Mouse (Mus musculus): Measurements from ENCODE around the gene Krtap17-1.

Gene Krtap17-1

DNA sequence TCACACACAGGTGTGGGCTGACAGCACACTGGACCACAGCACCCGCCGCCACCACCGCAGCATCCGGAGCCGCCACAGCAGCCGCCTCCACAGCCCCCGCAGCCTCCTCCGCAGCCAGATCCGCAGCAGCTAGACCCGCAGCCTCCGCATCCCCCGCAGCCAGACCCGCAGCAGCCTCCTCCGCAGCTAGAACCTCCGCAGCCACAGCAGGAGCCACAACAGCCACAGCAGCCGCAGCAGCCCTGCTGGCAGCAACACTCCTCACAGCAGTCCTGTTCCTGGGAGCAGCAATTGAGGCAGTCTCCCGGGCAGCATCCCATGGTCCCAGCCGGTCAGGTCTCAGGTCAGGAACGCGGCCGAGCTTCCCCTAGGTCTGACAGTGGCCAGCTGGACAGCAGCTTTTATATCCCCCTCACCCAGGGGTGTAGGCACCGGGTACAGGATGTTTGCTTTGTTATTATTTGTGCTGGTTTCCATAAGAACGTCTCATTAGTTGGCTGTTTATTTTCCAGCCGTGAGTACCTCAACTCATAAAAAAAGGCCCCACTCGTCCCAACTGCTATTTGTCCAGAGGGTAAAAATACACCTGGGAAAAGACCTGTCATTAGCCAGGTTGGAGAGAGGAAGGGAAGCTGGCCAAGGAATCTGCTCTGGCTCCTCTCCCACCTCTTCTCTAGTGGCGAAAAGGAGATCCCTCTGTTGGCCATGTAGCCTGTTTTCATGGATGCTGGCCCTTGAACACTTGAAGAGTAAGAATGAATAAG is at the start of gene Krtap17-1:
Gene Krtap17-1 (minus strand): TSS at position 375 of the 764 bp plus-strand sequence.
- no peak for DNase-seq (ENCODE audit: low read depth)

- no peak for DNase-seq (ENCODE audit: low read depth)
Observed at GRCm38 (mm10) chr11:100041454-100041853, 47.7 kb upstream of the Krtap17-1 start, which contains the start of gene Krt34. Gene Krt34, minus strand, starts transcription at chr11:100041554.

DNA sequence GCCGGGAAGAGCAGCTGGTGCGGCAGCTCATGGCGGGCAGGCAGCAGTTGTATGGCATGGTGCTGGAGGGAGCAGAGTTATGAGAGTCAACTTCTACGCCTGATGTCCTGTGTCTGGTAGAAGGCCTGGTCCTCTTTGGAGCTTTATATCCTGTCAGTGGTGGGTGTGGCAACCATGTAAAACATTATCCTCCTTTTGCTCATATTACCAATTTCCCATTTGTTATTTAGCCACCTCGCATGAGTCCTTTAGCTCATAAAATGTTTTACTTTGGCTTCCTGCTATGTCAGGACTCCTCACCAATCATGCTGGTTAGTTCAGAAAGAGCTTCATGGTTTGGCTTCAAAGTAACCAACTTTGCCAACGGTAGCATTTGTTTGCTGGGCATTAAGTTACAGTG is 36.0 kb upstream of the Krtap17-1 start, which contains the start of gene Krt33b:
Gene Krt33b (minus strand): TSS at position 101 of the 400 bp plus-strand sequence.
- DNase-seq (ENCODE audit: low read depth): no peak

GRCm38 (mm10) chr11:100021438-100021837 is 27.6 kb upstream of the Krtap17-1 start:
- DNase-seq (ENCODE audit: low read depth): peak; percentile 6

DNA sequence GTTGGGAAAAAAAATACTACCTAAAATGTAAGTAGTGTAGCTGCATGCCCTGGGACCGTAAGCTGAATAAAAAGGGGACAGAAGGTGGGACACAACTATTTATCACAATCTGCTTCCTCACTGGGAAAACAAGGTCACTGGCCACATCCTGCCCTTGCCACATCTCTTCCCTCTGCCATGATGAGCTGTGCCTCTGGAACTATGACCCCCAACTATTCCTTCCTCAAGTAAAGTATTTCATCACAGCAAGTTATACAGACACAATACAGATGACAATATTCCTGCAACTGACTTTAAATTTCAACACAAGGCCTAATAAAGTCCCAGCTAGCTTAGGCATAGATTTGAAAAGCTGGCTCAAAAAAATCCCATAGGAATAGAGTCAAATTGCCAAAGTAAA is 25.7 kb upstream of the Krtap17-1 start:
- DNase-seq (ENCODE audit: low read depth): no peak

DNA sequence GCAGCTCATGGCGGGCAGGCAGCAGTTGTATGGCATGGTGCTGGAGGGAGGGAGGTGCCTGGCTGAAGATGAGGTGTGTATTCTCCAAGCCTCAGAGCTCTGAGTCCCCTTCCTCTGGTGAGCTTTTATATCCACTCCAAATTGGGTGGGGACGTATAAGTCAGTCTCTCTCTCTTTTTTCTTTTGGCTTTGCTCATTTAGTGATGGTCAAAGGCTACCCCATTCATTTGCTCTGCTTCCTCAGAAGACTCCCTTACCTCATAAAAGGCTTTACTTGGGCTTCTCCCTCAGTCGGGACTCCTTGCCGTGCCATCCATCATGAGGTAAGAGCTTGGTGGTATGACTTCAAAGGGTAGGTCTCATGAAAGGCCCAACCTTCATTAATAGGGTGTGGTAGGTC is 22.3 kb upstream of the Krtap17-1 start, which contains the start of gene Krt33a:
Gene Krt33a (minus strand): TSS at position 101 of the 400 bp plus-strand sequence.
- no peak for DNase-seq (ENCODE audit: low read depth)

DNA sequence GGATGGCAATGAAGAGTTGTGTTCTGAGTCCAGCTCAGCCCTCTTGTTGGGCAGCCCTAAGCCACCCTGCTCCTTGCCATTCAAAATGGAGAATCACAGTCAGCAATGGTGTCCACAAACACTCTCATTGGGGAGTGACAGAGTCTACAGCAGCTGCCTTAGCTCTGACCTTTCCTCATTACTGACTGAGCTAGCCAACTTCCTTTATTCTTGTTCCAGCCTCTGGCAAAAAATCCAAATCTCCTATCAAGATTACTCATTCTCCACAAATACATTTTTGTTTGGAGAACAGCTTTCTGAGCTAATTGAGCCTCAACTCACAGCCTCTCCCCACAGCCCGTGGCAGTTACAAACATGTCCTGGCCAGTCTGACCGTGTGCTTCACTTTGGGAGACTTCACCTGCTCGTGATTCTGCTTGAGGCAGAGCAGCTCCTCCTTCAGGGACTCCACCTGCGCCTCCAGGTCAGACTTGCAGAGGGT is 19.9 kb upstream of the Krtap17-1 start:
- DNase-seq (ENCODE audit: low read depth): no peak

GRCm38 (mm10) chr11:100010682-100011081 is 16.9 kb upstream of the Krtap17-1 start:
- no peak for DNase-seq (ENCODE audit: low read depth)

DNA sequence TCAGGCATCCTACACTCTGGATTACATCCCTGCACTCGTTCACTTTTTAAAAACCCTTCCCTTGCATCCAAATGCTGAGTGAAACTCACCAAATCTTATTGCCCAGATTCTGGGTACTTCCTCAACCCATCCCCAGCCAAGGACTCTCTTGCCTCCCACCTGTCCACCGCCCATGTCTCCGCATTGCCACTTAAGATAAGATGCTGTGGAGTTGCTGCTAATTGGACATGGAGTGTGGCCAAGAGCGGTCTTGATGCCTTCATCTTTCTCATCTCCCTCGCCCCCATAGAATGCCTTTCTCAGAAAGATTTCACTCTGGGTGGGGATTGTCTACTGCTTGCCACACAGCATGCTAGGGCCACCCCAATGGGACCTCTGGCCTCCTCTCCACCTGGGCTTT is 14.5 kb upstream of the Krtap17-1 start:
- DNase-seq (ENCODE audit: low read depth): no peak

- peak; percentile 11 for DNase-seq (ENCODE audit: low read depth)
Observed at GRCm38 (mm10) chr11:100006624-100007023, 12.8 kb upstream of the Krtap17-1 start.

DNA sequence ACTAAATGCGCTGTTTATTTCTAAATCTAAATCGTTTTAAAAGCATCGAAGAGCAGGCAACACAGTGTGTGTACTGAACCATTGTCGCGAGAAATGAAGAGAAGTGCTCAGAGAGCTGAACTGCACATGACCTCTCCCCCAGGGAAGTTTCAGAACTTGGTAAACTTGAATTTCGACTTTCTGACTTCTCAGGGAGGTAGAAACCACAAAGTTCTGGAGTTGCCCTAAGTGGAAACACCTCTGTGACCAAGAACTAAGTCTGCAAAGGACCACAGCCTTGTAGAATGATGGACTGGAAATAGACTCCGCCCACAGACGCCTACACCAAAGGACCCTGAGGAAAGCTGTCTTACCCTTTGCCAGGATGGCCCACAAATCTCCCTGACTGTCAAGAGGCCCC is 12.1 kb upstream of the Krtap17-1 start:
- DNase-seq (ENCODE audit: low read depth): no peak

DNA sequence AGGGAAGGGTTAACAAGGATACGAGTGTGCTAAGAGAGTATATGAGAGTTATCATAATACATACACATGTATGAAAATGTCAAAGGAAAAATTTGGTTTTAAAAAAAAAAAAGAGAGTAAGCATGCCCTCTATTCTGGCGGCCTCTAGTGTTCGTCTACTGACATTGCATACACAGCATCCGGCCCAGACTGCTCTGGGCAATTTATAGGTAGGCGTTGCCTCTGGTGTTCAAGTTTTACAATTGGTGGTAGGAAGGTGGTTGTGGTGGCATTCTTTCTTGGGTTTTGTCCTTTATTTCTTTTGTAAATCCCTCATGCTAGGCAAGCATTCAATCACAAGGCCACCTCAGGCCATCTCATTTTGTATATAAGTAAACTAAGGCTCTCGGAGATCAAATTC is 11.1 kb upstream of the Krtap17-1 start:
- peak; percentile 81 for DNase-seq (ENCODE audit: low read depth)

DNA sequence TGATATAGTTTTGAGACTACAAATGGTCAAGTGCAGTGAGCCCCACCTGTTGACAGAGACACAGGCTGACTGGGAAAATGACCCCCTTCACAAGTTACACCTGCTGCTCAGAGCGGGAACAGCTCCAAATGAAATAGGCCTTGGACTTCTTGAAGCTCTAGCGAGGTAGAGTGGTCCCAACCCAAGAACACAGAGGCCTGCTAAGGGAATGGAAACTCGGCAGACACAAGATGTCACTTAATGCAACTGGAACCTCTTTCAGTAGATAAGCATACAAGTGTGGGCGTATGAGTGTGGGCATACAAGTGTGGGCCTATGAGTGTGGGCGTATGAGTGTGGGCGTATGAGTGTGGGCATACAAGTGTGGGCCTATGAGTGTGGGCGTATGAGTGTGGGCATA is 5.3 kb upstream of the Krtap17-1 start:
- DNase-seq (ENCODE audit: low read depth): no peak

DNA sequence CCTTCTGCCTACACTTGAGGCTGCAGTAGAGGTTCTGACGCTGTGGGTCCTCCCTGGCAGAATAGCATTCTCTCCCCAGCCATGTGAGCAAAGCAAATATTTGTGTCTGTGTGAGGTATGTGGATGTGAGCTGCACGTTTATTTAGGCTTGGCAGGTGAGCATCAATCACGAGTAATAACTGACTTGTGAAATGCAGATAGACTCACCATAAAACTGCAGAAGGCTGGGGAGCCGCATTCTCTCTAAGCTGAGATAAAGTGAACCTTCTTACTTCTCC is 529 bp upstream of the Krtap17-1 start:
- DNase-seq (ENCODE audit: low read depth): no peak

DNA sequence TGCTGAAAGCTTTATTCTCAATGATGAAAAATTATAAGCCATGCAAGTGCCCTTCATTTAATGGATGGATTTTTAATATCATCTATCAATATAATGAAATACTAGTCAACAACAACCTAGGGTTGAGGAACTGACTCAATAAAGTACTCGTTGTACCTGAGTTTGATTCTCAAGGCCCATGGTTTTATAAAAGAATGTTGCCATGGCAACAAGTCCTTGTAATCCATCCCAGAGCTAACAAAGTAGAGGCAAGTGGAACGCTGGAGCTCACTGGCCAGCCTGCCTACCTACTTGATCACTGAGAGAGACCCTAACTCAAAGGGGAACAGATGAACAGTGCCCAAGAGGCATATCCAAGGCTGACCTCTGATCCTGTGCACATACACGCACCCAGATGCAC is 3.2 kb downstream of the Krtap17-1 start:
- DNase-seq (ENCODE audit: low read depth): no peak

DNA sequence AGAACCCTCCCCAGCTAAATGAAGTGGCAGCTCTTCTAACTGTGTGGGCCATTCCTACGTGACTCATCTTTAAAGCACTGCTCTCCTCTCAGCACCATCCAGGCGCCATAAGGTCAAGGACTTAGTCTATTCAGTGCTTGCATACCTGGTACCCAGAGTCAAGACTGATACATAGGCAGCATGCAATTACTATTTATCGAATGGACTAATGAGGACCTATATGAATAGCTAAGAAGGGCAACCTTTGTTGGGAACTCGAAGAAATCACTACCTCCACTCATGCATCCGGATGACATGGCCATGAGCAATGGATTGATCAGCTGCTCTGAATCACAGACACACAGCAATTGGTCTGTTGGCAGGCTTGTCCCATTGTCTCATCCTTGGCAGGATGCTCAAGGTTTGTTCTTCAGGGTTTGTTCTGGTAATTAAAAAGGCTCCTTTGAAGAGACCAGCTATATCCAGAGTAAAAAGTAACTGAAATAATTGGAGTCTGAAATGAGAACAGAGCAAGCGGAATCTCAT is 3.9 kb downstream of the Krtap17-1 start:
- DNase-seq (ENCODE audit: low read depth): no peak

DNA sequence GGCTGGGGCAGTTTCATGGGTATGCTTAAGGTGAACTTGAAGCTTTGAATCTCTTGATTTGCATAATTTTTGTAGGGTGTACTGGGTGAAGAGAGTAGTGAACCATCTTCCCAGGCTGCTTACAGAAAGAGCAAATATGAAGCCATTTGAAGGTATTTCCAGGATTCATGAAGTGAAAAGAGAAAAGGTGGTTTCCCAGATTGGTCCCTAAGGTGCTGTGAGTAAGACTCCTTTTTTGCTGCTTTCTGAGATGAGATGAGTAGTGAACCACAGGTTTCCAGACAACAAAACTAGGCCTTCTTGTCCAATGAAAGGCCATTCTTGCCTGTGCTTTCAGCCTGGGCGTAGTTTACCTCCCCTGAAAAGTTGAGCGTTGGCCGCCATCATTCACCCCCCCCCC is 5.3 kb downstream of the Krtap17-1 start:
- no peak for DNase-seq (ENCODE audit: low read depth)

- DNase-seq (ENCODE audit: low read depth): no peak
Observed at GRCm38 (mm10) chr11:99986180-99986647, 7.6 kb downstream of the Krtap17-1 start, which contains the start of gene Krtap16-1. Gene Krtap16-1, minus strand, starts transcription at chr11:99986597.

DNA sequence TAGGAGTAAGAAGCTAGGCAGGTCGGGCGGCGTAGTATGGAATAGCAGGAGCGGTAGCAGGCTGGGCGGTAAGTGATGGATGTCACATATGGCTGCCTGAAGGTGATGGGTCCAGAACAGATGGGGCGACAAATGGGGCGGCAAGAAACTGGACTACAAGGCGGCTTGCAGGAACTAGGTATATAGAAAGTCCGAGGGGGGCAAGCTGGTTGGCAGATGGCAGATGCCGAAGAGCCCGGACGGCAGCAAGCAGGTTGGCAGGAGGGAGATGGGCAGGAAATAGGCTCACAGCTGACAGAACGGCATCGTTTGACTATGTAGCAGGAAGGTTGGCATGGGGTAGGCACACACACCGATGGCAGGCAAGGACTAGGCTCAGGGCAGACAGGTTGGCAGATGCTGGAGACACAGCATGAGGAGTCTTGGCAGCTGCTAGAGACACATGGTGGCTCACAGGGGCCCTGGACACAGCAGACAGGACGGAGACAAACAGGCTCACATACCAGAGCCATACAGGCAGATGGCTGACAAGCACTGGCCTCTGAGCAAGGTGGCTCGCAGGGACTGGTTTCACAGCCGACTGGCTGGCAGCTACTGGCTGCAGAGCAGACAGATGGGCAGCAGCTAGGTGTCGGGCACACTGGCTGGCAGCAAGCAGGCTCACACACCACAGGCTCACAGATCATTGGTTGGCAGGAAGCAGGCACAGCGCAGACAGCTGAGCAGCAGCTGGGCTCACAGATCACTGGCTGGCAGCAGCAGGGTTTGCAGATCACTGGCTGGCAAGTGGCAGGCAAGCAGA is 8.3 kb downstream of the Krtap17-1 start:
- DNase-seq (ENCODE audit: low read depth): no peak

GRCm38 (mm10) chr11:99983442-99983841 is 10.4 kb downstream of the Krtap17-1 start:
- DNase-seq (ENCODE audit: low read depth): no peak

DNA sequence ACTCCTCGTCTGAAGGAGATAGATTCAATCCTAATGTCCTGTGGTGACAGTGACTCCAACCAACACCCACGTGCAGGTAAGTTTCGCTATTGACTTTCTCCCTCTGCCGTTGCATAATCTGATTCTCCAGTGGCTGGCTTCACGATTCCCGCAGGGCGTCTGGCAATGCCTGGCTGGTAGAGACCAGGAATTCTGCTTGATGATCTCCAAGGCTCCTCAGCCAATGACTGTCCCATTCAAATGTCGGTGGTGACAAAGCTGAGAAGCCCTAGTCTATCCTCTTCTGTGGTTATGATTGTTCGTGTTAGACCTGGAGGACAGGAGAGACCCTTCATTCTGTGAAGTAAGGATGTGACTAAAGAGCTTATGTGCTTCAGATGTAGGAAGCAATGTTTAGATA is 11.1 kb downstream of the Krtap17-1 start:
- DNase-seq (ENCODE audit: low read depth): no peak

DNA sequence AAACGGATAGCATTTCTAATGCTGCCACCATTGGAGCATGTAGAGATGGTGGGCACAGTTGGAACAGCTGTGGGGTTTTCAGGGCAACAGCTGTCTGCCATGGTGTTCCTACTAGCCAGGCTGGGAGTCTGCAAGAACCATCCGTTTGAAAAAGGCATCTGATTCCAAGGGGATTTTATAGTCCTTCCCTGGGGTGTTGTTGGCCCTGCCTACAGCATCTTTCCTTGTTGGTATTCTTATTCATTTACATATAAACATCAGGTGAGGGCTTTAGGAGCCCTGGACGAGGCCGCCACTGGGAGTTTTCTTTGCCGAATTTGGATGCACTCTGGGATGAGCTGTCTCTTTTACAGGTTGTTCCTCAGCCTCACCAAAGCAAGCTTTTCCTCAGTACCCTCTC is 14.8 kb downstream of the Krtap17-1 start, which contains the start of gene Krtap29-1:
Gene Krtap29-1 (minus strand): TSS at position 101 of the 400 bp plus-strand sequence.
- no peak for DNase-seq (ENCODE audit: low read depth)

DNA sequence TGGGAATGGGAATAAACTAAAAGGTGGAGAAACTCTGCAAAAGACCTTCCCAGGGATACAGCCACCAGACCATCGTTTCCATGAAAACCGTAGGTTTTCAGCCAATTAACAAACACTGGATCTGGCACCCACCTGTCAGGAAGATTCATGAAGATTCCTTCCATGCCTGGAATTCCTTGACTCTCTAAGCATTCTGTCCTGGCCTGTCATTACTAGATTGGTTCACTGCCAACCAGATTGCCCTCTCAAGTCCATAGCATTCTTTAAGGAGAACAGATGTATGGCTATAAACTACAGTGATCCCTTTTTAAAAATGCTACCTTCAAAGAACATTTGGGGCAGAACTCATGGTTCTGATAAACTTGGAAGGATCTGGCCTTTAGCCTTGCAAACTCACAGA is 27.8 kb downstream of the Krtap17-1 start:
- DNase-seq (ENCODE audit: low read depth): no peak

All from NIH3T3 (cell line).